Mouse (Mus musculus) embryonic fibroblast, embryonic 13.5 days (primary cell): Measurements from ENCODE around the gene Ube2c.

ENCODE experiments used
- CTCF ChIP-seq: IDR thresholded peaks from 2 replicates; pipeline ENCODE4 v1.5.1; 2011; ENCODE audit warnings: mild to moderate bottlenecking, control low read depth, low read length, moderate library complexity, borderline replicate concordance; ENCODE audit not compliant: insufficient read depth
- POLR2A ChIP-seq: IDR thresholded peaks from 2 replicates; pipeline ENCODE4 v1.6.1; 2011; ENCODE audit warnings: low read depth, mild to moderate bottlenecking, control low read depth, low read length, moderate library complexity

GRCm38 (mm10) chr2:164786388-164786885, 16.7 kb downstream of the Ube2c start:
- no peak for TF ChIP-seq CTCF
- peak; percentile 45; the same call in 1 of the 2 replicates for TF ChIP-seq POLR2A
